Mouse (Mus musculus) C2C12 (cell line): Measurements from ENCODE around the gene Lef1. TPM values are rescaled to one million over a fixed set of nuclear protein-coding genes. Genes with fewer than 3 reads are reported as not detected.

ENCODE experiments used
- H3K27me3 ChIP-seq: one replicate; pipeline ENCODE4 v1.6.1; 2011; ENCODE audit not compliant: control insufficient read depth, insufficient read depth, insufficient read length
- H3K36me3 ChIP-seq: one replicate; pipeline ENCODE4 v1.6.1; 2011; ENCODE audit not compliant: control insufficient read depth, insufficient read depth
- H3K4me3 ChIP-seq: one replicate; pipeline ENCODE4 v1.5.1; 2011; ENCODE audit warnings: mild to moderate bottlenecking, control low read depth; ENCODE audit not compliant: poor library complexity, insufficient read depth, severe bottlenecking
- H3K79me2 ChIP-seq: one replicate; pipeline ENCODE4 v1.6.1; 2011; ENCODE audit not compliant: control insufficient read depth, insufficient read depth
- H3K79me3 ChIP-seq: one replicate; pipeline ENCODE4 v1.6.1; 2011; ENCODE audit warnings: low read depth, control low read depth
- H3ac ChIP-seq: one replicate; pipeline ENCODE3; 2011; ENCODE audit warnings: low read depth; ENCODE audit not compliant: control insufficient read depth, insufficient read length
- CEBPB ChIP-seq: IDR thresholded peaks from one replicate; pipeline ENCODE4 v1.6.1; 2011; ENCODE audit warnings: low read depth, mild to moderate bottlenecking, control low read depth, moderate library complexity
- CTCF ChIP-seq: IDR thresholded peaks from one replicate; pipeline ENCODE4 v1.5.1; 2011; ENCODE audit not compliant: control insufficient read depth, insufficient read depth, insufficient read length
- FOSL1 ChIP-seq: IDR thresholded peaks from one replicate; pipeline ENCODE4 v1.8.0; 2011; ENCODE audit warnings: mild to moderate bottlenecking, low read length; ENCODE audit not compliant: poor library complexity, insufficient read depth, severe bottlenecking
- MAX ChIP-seq: IDR thresholded peaks from one replicate; pipeline ENCODE4 v1.6.1; 2011; ENCODE audit warnings: mild to moderate bottlenecking, control low read depth
- MYOD1 ChIP-seq: IDR thresholded peaks from one replicate; pipeline ENCODE4 v1.6.1; 2011; ENCODE audit warnings: low read depth; ENCODE audit not compliant: control insufficient read depth, insufficient read length
- MYOG ChIP-seq: IDR thresholded peaks from one replicate; pipeline ENCODE4 v1.6.1; 2011; ENCODE audit not compliant: control insufficient read depth, insufficient read length; ENCODE audit errors: extremely low read depth
- USF1 ChIP-seq: IDR thresholded peaks from one replicate; pipeline ENCODE4 v1.6.1; 2011; ENCODE audit warnings: low read depth, mild to moderate bottlenecking, control low read depth, moderate library complexity
- polyA plus RNA-seq: library from polyadenylated mRNA; unstranded; fragments of >200 nt; fragmentation: generic; extraction: Trizol; gene quantifications from one replicate; pipeline ENCODE4 v1.2.1, GENCODE M21; 2012; ENCODE audit warnings: missing spikeins

The Lef1 gene
- polyA plus RNA-seq, 1 experiment = 4.6 TPM

DNA sequence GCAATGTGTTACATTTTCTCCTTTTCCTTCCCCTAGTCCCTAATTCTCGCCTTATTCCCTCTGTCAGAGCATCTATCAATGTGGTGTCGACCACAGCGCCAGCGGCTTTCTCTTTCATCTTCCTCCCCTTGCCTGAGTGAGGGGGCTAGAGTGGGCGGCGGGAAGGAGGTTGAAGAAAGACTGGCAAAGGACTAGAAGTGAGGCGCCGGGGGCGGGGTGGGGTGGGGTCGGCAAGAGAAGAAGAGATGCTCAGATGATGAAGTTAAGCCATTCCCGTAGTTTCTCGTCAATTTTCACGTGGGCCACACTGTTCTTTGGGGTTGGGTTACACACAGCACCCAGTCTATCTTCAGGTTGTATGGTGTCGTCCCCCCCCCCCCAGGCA lies 593 bp upstream of the Lef1 start:
- no peaks in the 10 kb centered on the region for H3K27me3 ChIP-seq
- H3K79me2 ChIP-seq = no peaks in the 10 kb centered on the region

DNA sequence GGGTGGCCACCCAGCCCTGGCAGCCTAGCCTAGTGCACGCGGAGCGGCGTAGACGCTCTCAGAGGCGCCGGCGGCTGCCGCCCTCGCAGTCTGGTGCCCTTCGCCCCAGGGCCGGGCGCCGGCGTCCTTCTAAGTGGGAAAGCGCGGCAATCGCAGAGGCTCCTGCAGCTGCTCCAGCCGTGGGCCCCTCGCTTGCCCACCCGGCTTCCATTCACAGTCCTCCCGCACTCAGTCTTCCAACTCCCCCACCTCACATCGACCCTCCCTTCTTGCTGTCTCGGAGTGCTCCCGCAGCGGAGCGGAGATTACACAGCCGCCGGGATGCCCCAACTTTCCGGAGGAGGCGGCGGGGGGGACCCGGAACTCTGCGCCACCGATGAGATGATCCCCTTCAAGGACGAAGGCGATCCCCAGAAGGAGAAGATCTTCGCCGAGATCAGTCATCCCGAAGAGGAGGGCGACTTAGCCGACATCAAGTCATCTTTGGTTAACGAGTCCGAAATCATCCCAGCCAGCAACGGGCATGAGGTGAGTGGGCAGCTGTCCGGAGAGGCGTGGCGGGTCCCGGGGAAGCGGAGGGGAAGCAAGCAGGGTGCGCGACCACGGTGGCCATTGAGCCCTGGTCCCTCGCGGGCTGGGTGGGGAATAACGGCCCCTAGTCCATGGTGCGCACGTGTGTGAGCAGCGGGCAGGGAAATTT lies 1.0 kb downstream of the Lef1 start:
- Histone ChIP-seq H3K27me3 (no peaks in the 10 kb centered on the region), H3K36me3 (no peaks in the 10 kb centered on the region), H3K4me3 (peak overlapping the region; percentile 46), H3K79me2 (no peaks in the 10 kb centered on the region), H3K79me3 (no peaks in the 10 kb centered on the region), H3ac (peak overlapping the region; percentile 53)
- no peak for TF ChIP-seq USF1
- TF ChIP-seq MYOD1 = no peak
- TF ChIP-seq MAX = peak; percentile 39
- TF ChIP-seq CTCF = no peak
- no peak for TF ChIP-seq CEBPB
- no peak for TF ChIP-seq MYOG

More for the DNA sequence above, 593 bp upstream of the Lef1 start:
- TF ChIP-seq CTCF (no peak), FOSL1 (no peak), CEBPB (no peak)
- no peaks in the 10 kb centered on the region for H3K36me3 ChIP-seq
- H3K79me3 ChIP-seq = no peaks in the 10 kb centered on the region
- no peak overlapping the region for H3ac ChIP-seq
- no peak overlapping the region for H3K4me3 ChIP-seq

GRCm38 (mm10) chr3:131111851-131112572 lies 1.7 kb downstream of the Lef1 start:
- Histone ChIP-seq H3ac (peak overlapping the region; percentile 53), H3K79me2 (no peaks in the 10 kb centered on the region), H3K4me3 (peak overlapping the region; percentile 46), H3K27me3 (no peaks in the 10 kb centered on the region), H3K36me3 (no peaks in the 10 kb centered on the region), H3K79me3 (no peaks in the 10 kb centered on the region)
- TF ChIP-seq MAX (peak; percentile 63), USF1 (no peak)

DNA sequence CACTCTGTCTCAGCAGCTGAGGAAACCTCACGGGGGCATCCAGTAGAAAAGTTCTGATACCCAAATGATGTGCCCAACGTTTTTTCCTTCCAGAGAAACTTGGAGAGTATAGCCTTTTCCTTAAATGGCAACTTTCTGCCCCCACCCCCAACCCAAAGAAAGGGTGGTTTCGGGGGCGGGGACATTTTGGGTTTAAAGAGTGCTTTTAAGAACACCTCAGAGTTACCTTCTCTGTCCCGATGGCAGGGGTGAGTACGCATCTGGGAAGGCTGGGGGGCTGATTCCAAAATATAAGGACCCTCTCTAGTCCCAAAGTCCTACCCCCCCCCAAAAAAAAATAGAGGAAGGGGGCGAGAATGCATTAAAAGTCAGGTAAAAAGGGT lies 2.3 kb downstream of the Lef1 start:
- H3K79me3 ChIP-seq = no peaks in the 10 kb centered on the region
- H3ac ChIP-seq = peak overlapping the region; percentile 53
- no peaks in the 10 kb centered on the region for H3K79me2 ChIP-seq
- no peaks in the 10 kb centered on the region for H3K36me3 ChIP-seq
- H3K27me3 ChIP-seq = no peaks in the 10 kb centered on the region
- TF ChIP-seq USF1 = no peak
- no peak for TF ChIP-seq MYOD1
- TF ChIP-seq CTCF = no peak
- TF ChIP-seq MYOG = no peak
- no peak for TF ChIP-seq FOSL1
- TF ChIP-seq MAX = no peak
- TF ChIP-seq CEBPB = no peak
- peak overlapping the region; percentile 46 for H3K4me3 ChIP-seq

DNA sequence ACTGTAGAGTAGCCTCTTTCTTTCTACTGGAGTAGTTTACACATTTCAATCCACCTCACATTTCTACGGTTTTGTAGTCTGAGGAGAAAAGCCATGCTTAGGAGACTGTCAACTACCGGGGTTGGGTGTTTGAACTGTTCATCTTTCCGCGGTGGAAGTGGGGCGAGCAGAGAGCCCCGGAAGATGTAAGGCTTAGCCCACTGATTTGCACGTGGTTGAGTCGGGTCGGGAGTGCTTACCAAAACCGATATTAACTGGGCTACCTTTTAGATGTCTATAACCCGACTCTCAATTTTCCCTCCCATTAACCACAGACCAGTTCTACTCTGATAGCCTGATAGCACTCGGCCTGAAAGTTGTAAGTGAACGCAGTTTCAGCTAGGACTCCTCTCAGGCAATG lies 2.8 kb downstream of the Lef1 start:
- Histone ChIP-seq H3K4me3 (no peak overlapping the region), H3K36me3 (no peaks in the 10 kb centered on the region), H3K79me2 (no peaks in the 10 kb centered on the region), H3K79me3 (no peaks in the 10 kb centered on the region), H3K27me3 (no peaks in the 10 kb centered on the region), H3ac (no peak overlapping the region)
- TF ChIP-seq FOSL1 (no peak), MAX (no peak), MYOG (no peak), USF1 (no peak), CTCF (no peak)

DNA sequence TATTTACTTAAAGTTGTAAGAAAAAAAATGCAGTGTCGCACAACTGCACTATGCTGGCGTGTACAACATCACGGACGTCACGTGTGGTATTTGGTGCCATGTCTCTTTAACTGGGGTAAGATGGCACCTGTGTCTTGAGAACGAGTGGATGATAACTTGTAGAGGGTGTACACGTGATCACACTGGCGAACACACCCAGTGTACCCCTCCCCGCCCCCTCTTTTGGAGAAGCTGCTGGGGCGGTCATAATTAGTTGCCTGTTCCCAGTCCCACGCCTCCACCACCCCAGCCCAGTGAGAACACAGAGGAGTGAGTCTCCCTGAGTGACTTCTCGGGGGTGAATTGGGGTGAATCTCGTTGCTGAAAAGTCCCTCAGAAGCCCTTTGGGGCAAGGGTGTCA lies 5.8 kb downstream of the Lef1 start:
- no peaks in the 10 kb centered on the region for H3K79me3 ChIP-seq
- H3K4me3 ChIP-seq = no peak overlapping the region
- H3K36me3 ChIP-seq = no peaks in the 10 kb centered on the region
- no peaks in the 10 kb centered on the region for H3K27me3 ChIP-seq
- TF ChIP-seq MYOD1 (no peak), MYOG (no peak), MAX (no peak), CEBPB (no peak), FOSL1 (no peak), CTCF (no peak), USF1 (no peak)
- no peak overlapping the region for H3ac ChIP-seq
- H3K79me2 ChIP-seq = no peaks in the 10 kb centered on the region
